Mouse (Mus musculus): ENCODE data around the gene Wdr46.

The Wdr46 gene

DNA sequence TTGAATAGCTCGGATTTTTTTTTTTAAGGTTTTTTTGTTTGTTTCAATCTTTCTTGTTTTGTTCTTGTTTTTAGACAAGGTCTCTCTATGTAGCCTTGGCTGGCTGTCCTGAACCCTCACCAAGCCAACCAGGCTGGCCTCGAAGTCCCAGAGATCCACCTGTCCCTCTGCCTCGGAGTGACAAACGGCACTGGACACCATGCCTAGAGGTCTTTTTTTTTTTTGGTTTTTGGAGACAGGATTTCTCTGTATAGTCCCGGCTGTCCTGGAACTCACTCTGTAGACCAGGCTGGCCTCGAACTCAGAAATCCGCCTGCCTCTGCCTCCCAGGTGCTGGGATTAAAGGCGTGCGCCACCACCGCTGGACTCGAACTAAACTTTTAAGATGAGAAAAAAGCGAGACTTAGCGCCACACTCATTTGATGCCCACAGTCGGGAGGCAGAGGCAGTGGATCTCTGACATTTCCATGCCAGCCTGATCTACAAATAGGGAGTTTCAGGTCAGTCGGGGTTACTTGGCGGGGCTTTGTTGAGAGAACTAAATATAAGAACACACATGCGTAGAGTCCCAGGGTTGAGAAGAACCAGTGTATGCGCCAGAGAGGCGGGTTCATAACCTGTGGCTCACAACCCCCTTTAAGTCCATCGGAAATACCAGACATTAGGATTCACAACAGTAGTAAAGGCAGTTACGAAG lies 12.1 kb upstream of the Wdr46 start:
- DNase-seq (ENCODE audit: low read depth, low spot score), result no peak

DNA sequence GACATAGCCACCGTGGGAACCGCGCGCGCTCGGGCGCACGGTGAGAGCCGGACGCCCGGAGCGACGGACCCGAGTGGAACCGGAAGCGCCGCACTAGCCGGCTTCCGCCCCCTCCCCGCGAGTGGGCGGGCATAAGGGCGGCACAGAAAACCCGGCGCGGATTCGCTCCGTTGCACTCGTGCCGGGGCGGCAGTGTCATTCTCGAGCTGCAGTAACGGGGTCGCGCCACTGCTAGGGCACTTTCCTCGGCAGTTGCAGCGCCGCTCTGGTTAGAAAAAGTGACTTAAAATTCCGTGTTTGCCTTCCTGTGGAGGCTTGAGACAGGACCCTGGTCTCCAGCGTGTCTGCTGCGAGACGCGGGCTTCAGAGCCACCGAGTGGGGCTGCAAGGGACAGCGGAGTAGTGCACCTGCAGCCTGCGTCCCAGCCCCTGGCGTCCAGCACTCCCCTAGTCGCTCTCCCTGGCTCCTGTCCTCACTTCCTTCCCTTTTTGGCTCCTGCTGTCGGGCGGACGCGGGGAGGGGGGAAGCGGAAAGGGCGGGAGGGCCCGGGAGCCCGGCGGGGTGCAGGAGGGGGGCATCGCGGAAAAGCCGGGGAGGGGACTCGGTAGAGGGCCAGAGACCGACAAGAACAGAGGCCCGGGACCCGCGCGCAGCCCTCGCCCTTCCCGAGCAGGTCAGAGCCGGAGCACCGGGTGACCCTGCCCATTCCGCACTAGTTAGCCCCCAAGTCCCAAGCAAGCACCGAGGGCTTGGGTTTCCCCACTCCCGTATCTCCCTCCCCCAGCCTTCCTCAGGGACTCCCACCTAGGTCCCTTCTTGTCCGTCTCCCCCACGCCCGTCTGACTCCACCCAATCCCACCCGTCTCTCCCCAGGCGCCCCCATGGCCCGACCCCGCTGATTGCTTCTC lies 10.8 kb upstream of the Wdr46 start, which contains the start of gene Rgl2:
Rgl2 (plus strand) TSS at position 173 of the 909 bp plus-strand sequence.
- peak; percentile 94 for DNase-seq (ENCODE audit: low read depth, low spot score)

DNA sequence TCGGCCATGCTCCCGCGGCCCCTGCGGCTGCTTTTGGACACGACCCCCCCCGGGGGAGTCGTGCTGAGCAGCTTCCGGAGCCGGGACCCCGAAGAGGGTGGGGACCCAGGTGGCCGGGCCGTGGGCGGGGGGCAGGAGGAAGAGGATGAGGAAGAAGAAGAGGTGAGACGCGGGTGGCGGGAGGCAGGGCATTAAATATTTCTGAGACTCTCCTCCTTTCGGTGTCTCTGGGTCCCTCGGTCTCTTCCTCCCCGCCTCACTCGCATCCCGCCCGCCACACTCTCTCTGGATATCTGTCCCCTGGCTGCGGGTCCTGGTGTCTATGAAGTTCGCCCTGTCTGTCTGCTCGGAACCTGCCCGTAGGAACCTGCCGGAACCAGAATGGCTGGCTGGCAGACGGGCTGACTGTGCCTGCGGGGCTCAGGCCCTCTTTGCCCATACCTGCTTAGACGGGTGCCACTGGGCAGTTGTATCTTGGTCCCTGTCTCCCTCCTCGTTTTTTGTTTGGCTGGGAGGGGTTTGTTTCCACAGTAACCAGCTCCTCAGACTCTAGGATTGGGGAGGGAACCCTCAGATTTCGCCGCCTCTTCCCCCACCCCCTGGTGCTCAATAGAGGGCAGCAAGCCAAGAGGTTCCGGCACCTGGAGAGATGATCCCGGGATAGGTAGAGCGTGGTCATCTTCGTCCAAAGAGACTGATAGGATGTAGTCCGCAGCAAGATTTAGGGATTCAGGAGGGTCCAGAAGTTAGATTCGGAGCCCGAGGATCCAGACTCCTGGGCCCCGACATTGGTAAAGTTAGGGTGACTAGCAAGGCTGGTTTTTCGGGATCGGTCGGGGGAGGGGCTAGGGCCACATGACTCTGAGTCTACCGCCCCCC lies 9.9 kb upstream of the Wdr46 start:
- peak; percentile 87 for DNase-seq (ENCODE audit: low read depth, low spot score)

DNA sequence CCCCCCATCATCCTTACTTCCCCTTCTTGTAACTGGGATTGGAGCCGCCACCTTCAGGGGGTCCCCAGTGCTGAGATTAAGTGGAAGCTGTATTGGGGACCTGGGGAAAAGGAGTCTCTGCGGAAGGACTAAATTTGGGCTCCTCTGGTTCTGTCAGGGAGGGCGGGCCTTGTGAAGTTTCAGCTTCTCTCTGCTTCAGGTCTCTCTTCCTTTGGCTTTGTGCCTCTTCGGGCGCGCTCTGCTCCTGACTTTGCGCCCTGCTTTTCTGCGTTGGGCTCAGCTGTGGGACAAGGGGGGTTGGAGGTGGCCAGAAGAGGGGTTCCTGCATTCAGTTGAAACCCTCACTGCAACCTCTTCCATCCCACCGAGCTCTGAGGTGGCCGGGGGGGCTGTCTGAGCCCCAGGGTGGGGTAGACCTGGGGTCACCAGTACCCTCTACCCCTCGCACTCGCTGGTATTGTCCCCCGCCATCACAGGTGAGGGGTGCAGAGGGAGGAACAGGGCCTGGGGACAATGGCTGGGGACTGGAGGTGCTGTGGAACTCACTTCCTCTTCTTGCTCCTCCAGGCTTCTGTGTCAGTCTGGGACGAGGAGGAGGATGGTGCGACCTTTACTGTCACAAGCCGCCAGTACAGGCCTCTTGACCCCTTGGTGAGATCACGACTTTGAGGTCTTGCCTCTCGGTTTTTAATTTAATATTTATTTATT lies 9.1 kb upstream of the Wdr46 start:
- no peak for DNase-seq (ENCODE audit: low read depth, low spot score)

DNA sequence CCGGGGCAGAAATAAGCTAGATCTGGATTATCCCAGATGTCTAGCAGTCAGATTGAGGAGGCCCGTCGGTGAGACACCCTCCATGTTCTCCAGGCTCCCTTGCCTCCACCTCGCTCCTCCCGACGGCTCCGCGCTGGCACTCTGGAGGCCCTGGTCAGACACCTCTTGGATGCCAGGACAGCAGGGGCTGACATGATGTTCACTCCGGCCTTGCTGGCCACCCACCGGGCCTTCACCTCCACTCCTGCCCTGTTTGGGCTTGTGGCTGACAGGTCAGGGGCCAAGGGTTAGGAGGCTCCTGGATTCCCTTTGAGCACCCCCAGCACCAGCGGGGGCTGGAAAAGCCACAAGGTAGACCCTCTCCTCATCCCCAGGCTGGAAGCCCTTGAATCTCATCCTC lies 8.5 kb upstream of the Wdr46 start:
- no peak for DNase-seq (ENCODE audit: low read depth, low spot score)

DNA sequence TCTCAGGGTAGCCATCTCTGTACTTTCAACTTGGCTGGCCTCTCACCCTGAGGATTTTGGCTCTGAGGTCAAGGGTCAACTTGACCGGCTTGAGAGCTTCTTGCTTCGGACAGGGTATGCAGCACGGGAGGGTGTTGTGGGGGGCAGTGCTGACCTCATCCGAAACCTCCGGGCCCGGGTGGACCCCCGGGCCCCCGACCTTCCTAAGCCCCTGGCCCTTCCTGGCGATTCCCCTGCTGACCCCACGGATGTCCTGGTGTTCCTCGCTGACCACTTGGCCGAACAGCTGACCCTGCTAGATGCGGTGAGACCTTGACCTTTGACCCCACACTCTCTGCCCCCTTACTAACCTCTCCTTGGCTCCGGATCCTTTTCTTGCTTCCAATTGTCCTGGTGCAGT lies 8.0 kb upstream of the Wdr46 start:
- DNase-seq (ENCODE audit: low read depth, low spot score), result no peak

DNA sequence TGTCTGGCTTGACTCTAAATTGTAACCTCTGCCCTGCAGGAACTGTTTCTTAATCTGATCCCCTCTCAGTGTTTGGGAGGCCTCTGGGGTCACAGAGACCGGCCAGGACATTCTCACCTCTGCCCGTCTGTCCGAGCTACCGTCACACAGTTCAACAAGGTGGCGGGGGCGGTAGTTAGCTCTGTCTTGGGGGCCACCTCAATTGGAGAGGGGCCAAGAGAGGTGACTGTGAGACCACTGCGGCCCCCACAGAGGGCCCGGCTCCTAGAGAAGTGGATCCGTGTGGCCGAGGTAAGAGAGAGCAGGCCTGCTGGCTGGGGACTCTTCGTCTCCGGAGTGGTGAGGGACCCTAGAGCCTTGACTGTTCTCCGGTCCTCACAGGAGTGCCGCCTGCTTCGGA lies 7.5 kb upstream of the Wdr46 start:
- DNase-seq (ENCODE audit: low read depth, low spot score), result no peak

DNA sequence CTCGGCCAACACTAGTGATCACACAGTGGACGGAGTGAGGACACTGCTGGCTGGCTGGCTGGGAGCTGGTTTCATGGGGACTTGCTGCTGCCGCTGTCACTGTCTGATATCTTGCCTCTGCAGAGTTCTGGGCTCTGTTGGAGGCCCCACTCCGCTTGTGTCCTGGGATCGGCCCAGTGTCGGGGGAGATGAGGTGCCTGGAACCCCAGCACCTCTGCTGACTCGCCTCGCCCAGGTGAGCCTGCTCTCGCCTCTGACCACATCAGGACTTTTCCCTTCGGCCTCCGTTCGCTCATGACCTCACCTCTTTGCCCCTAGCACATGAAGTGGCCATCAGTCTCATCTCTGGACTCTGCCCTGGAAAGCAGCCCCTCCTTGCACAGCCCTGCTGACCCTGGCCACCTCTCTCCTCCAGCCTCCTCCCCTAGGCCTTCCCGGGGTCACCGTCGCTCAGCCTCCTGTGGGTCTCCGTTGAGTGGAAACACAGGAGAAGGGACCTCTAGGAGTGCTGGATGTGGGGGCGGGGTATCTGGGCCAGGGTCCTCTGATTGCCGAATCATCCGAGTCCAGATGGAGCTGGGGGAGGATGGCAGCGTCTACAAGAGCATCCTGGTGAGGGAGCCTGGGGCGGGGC lies 4.9 kb upstream of the Wdr46 start:
- no peak for DNase-seq (ENCODE audit: low read depth, low spot score)

DNA sequence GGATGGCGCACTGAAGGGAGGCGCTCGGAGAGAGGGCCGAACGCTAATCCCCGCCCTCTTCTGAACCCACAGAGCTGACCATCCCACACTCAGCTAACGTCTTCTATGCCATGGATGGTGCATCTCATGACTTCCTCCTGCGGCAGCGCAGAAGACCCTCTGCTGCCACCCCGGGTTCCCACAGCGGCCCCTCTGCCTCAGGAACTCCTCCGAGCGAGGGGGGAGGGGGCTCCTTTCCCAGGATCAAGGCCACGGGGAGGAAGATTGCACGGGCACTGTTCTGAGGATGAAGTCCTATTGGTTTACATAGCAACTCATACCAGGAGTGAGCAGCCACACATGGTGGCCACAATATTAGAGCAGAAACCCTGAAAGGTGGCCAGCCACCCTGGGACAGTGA lies 3.5 kb upstream of the Wdr46 start:
- no peak for DNase-seq (ENCODE audit: low read depth, low spot score)

DNA sequence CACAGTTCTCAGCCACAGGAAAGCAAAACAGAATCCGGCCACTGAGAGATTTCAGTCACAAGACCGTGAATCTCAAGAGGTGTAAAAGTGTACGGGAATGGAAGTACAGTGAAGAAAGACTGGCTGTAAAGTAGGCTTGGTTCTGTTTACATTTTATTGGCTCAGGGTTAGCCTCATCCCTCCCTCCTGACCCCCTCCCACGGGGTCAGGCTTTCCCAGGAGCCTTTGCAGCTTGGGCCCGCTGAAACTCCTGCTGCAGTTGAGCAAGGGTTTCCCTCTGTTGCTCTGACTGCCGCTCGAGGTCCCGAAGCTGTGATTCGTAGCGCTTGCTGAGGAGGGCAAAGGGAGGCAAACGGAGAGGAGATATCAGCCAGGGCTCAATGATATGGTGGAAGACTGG lies 1.7 kb upstream of the Wdr46 start:
- no peak for DNase-seq (ENCODE audit: low read depth, low spot score)

DNA sequence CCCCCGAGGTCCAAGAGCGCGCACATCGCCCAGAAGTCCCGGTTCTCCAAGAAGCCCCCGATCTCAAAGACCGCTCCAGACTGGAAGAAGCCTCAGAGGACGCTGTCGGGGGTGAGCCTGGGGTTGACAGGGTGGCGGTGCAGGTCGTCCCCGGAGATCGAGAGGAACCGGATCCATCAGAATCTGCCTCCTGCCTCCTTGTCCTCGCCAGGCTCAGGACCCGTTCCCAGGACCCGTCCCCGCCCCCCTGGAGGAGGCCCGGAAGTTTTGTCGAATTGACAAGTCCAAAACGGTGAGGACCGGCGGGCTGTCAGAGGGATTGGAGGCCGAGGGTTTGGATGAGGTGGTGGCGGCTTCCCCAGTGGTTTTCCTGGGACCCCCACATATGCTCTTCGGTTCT lies 521 bp downstream of the Wdr46 start:
- DNase-seq (ENCODE audit: low read depth, low spot score), result no peak

DNA sequence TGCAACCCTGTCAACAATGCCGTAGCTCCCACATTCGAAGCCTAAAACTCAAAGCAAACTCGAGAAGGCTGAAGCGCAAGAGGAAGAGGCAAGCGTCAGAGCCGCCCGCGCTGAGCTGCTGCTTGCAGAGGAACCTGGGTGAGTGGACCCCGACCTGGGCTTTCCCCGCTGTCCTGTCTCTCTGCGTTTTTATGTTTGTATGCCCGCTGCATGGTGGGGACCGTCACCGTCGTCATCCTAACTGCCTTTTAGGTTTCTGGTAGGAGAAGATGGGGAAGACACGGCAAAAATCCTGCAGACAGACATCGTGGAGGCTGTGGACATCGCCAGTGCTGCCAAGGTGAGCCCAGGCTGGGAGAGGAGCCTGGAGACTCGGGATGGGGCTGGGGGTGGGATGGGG lies 921 bp downstream of the Wdr46 start:
- no peak for DNase-seq (ENCODE audit: low read depth, low spot score)

DNA sequence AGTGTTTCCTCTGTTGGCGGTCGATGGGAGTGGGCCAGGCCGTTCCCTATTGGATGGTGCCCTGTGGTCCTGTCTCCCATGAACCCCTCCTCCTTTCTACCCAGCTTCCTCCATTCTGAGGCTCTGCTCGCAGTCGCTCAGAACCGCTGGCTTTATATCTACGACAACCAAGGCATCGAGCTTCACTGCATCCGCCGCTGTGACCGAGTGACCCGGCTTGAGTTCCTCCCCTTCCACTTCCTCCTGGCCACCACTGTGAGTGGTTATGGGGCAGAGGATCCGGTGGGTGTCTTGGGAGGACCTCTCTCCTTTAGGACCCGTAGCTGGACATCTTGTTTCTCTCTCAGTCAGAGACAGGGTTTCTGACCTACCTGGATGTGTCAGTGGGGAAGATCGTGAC lies 3.0 kb downstream of the Wdr46 start:
- no peak for DNase-seq (ENCODE audit: low read depth, low spot score)

DNA sequence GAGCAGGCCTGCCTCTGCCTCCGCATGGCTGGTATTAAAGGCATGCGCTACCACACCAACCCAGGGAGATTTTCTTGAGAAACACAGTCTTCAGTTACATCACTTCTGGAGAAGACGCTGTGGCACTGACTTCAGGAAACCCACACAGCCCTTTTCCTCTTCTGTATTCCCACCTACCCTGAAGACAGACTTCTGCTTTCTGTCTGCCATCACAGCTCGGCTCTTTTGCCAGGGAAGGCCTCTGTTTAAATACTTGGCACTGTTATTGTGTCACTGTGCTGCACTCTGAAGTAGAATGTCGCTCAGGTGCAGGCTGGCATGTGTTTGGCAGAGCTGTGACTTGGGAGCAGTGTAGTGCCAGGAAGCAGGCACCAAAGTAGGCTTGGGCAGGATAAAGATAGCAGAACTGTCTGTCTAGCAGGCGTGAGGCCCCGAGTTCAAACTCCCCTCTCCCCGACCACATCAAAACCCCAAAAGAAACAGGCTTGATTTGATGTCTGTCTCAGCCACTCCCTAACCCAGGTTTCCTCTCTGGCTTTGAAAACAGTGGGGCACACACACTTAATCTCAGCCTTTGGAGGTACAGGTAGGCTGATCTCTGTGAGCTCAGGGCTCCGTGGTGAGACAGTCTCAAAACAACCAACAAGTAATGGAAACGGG lies 7.1 kb downstream of the Wdr46 start:
- no peak for DNase-seq (ENCODE audit: low read depth, low spot score)

DNA sequence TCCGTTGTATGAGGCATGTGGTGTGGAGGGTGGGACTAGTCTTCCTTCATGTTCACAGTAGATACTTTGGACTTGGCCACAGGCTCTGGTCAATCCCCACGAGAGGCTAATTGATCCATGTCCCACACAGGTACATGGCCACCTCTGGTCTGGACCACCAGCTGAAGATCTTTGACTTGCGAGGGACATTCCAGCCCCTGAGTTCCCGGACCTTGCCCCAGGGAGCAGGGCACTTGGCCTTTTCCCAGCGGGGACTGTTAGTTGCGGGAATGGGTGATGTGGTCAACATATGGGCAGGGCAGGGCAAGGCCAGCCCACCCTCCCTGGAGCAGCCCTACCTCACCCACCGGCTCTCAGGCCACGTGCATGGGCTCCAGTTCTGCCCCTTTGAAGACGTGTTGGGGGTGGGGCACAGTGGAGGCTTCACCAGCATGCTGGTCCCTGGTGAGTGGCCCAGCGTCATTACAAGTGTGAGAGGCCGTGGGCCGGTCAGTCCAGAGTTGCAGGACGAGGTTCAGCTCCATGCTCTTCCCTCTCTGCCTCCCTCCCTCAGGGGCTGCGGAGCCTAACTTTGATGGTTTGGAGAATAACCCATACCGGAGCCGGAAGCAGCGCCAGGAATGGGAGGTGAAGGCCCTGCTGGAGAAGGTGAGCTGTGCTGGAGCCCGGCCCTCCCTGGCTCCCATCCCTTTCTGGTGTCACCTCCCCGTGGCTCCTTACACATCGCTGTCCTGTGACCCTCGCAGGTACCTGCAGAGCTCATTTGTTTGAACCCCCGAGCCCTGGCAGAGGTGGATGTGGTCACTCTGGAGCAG lies 7.8 kb downstream of the Wdr46 start:
- DNase-seq (ENCODE audit: low read depth, low spot score), result no peak

DNA sequence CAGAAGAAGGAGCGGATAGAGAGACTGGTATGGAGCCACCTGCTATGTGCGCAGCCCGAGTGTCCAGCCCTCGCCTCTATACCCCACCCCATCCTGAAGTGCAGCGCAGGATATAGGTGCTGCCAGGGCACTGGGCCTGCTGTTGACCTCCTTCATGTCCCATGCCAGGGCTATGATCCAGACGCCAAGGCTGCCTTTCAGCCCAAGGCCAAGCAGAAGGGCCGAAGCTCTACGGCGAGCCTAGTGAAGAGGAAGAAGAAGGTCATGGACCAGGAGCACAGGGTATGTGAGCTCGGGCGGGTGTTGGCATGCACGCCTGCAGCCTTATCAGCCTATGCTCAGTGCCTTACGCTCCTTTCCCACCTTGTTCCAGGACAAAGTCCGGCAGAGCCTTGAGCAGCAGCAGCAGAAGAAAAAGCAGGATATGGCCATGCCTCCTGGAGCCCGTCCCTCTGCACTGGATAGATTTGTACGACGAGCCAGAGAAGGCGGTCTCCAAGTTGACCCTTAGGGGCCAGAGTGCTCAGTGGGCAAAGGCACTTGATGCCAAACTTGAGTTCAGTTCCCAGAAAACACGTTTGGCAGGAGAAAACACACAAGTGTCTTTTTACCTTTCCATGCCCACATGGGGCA lies 8.6 kb downstream of the Wdr46 start:
- no peak for DNase-seq (ENCODE audit: low read depth, low spot score)

DNA sequence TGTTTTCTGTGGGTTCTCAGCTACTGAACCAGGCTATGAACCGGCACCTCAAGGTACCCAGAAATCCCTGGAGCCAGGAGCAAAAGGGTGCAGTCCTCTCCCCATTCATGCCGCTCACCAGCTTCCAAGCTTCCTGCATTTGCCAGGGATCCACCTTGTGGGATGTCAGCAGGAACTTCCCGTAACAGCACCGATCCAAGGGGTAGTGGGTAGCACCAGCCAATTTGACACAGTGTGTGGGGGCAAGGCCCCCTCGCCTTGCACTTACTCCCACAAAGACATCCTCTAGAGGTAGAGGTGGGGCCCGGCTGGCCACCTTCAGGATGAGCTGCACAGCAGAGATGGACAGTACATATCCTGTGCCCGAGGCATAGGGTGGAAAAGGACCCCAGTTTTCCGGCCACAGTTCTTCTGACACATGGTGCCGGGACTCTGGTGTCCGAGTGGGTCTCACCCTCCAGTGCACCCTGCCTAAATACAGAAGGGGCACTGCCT lies 9.7 kb downstream of the Wdr46 start:
- DNase-seq (ENCODE audit: low read depth, low spot score), result no peak

DNA sequence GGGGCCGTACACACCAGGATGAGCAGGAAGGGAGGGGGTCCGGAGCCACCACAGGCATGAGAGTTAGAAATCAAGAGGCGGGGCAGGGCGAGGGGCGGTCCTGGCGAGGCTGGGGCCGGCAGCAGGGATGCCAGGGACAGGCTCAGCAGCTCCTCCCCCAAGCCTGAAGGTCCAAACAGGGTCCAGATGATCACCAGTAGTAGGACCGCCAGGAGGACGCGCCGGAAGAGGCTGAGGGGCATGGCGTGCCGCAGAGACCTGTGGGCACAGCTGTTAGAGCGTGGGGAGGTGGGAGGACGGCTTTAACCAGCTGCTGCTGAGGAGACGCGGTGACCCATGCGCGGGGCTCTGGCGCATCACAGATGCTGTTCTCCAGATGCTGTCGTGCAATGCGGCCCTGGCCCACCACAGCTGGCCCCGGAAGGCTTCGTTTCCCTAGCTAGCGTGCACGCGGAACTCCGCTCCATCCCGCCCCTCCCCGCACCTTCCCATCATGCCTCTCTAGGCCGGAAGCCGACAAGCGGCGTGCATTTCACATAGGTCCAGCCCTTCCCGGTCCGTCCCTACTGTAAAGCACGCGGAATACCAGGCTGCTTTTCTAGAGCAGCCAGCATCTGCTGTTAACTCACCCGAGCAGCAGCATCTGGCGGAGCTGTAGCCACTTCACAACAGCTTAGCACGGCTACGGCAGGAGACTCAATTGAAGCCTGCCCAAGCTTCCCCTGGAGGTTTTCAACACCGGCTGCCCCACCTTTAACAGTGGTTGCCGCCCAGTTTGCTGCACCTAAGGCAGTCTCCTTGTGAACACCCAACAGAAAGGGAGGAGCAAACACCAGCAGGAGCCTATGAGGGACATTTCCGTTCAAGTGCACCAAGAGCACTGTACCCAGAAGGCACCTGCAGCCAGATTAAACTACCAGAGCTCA lies 10.8 kb downstream of the Wdr46 start, which contains the start of gene B3galt4:
B3galt4 (minus strand) TSS at position 468 of the 926 bp plus-strand sequence.
- peak; percentile 93 for DNase-seq (ENCODE audit: low read depth, low spot score)
